Mouse (Mus musculus) thymus, adult 18-20 months (tissue): Measurements from ENCODE around the gene Ypel3.

Source experiments
- DNase-seq, 2 experiments: peaks; one replicate each; pipeline ENCODE4 v3.0.0; 2022; ENCODE audit warnings: mixed read lengths in 2 of 2

Ypel3 gene

GRCm38 (mm10) chr7:126818818-126819217 lies 42.1 kb downstream of the Ypel3 start:
- no peak for DNase-seq

GRCm38 (mm10) chr7:126821835-126822511 lies 45.2 kb downstream of the Ypel3 start:
- DNase-seq = peak; percentile 35 to 48

- DNase-seq = no peak
Observed at GRCm38 (mm10) chr7:126822741-126823140, 46.0 kb downstream of the Ypel3 start.

DNA sequence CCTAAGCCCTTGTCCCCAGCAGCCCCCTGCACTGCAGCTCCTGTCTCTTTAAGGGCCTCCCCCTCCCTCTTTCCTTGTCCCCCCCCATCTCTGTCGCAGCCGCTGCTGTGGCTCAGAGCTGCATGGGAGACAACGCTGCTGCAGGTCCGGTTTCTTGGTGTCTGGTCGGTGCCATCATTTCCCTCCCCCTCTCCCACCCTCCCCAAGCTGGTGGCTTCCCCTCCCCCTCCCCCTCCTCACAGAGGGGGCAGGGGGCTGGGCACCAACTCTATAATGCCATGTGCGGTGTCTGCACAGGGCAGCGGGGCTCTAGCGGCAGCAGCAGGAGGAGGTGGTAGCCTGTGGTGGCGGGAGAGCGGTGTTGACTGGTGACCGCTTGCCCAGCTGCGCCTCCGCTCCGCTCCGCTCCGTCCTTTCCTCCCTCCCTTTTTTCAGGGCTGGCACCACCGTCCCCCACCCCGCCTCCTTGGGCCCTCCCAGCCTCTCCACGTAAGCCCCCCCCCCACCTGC lies 46.5 kb downstream of the Ypel3 start:
- no peak for DNase-seq

DNA sequence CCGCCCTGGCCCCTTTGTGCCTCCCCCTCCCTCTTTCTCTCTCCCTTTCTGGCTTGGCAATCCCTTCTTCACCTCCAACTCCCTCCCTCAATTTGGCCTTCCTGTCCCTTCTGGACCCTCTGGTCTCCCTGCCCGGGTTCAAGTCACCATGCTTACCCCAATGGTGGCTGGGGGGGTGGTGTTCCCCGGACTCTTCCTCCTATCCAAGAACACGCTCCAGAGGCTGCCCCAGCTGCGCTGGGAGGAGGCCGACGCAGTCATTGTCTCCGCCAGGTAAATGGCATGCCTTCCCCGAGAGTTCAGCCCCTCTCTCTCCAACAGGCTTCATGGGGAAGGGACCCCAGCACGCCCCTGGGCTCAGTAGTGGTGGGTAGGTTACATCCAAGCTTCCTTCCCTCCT lies 47.2 kb downstream of the Ypel3 start:
- DNase-seq = no peak

GRCm38 (mm10) chr7:126825403-126825802 lies 48.6 kb downstream of the Ypel3 start:
- no peak for DNase-seq

DNA sequence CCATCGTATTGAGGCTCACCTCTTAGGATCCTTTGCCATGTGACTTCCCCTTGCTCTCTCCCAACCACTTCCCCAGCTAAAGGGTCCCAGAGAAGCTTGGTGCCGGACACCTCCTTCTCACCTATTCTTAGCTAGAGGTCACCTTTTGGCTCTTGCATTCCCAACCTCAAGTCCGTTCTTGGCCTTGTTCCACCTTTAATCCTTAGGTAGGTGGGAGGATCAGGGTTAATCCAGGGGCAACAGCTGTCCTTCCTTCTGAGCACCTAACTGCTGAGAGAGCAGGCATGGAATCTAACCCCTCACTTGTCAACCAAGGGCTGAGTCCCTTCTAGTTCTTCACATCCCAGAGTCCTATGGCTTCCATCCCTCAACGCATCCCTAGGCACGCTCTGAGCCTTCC lies 49.2 kb downstream of the Ypel3 start:
- DNase-seq = no peak
